Mouse (Mus musculus): ENCODE results near the gene Tagln. TPM values are rescaled to one million over a fixed set of nuclear protein-coding genes. Genes with fewer than 3 reads are reported as not detected.

The Tagln gene
- polyA plus RNA-seq, 1 experiment, result 22.2 TPM

- 63% methylated on average over 11 of the region's 11 CpGs for WGBS
- TF ChIP-seq POLR2A (IDR thresholded peaks at IDR 0.05; ENCODE audit: borderline replicate concordance, control insufficient read depth, low read depth, low read length) (no peak), CTCF (IDR thresholded peaks at IDR 0.05; ENCODE audit: control insufficient read depth, insufficient read depth, low read length) (no peak)
- Histone ChIP-seq H3K4me1 (ENCODE audit: control insufficient read depth, insufficient read depth, low read length) (no peaks in the 10 kb centered on the region), H3K27ac (ENCODE audit: control insufficient read depth, insufficient read depth, low read depth, low read length, poor library complexity) (no peak overlapping the region), H3K4me3 (replicated peaks; ENCODE audit: control insufficient read depth, low read depth, low read length) (no peak overlapping the region)
These were observed 3.1 kb downstream of the Tagln start for GRCm38 (mm10) chr9:45932571-45933415.

GRCm38 (mm10) chr9:45931958-45932357 lies 3.9 kb downstream of the Tagln start:
- no peak overlapping the region for H3K27ac ChIP-seq (ENCODE audit: control insufficient read depth, insufficient read depth, low read depth, low read length, poor library complexity)

GRCm38 (mm10) chr9:45929285-45929684 lies 6.6 kb downstream of the Tagln start:
- WGBS, result 84% methylated on average over 5 of the region's 5 CpGs
- H3K27ac ChIP-seq (ENCODE audit: control insufficient read depth, insufficient read depth, low read depth, low read length, poor library complexity), result no peak overlapping the region
- no peaks in the 10 kb centered on the region for H3K4me1 ChIP-seq (ENCODE audit: control insufficient read depth, insufficient read depth, low read length)
- no peak overlapping the region for H3K4me3 ChIP-seq (replicated peaks; ENCODE audit: control insufficient read depth, low read depth, low read length)
- no peak for TF ChIP-seq CTCF (IDR thresholded peaks at IDR 0.05; ENCODE audit: control insufficient read depth, insufficient read depth, low read length)
- TF ChIP-seq POLR2A (IDR thresholded peaks at IDR 0.05; ENCODE audit: borderline replicate concordance, control insufficient read depth, low read depth, low read length), result no peak

More at GRCm38 (mm10) chr9:45931958-45932357, 3.9 kb downstream of the Tagln start:
- WGBS, result 8% methylated on average over 1 of the region's 1 CpGs
- TF ChIP-seq POLR2A (IDR thresholded peaks at IDR 0.05; ENCODE audit: borderline replicate concordance, control insufficient read depth, low read depth, low read length) (no peak), CTCF (IDR thresholded peaks at IDR 0.05; ENCODE audit: control insufficient read depth, insufficient read depth, low read length) (no peak)
- Histone ChIP-seq H3K4me1 (ENCODE audit: control insufficient read depth, insufficient read depth, low read length) (no peaks in the 10 kb centered on the region), H3K4me3 (replicated peaks; ENCODE audit: control insufficient read depth, low read depth, low read length) (no peak overlapping the region)

- Histone ChIP-seq H3K4me3 (replicated peaks; ENCODE audit: control insufficient read depth, low read depth, low read length) (no peak overlapping the region), H3K27ac (ENCODE audit: control insufficient read depth, insufficient read depth, low read depth, low read length, poor library complexity) (no peak overlapping the region), H3K4me1 (ENCODE audit: control insufficient read depth, insufficient read depth, low read length) (no peaks in the 10 kb centered on the region)
- TF ChIP-seq CTCF (IDR thresholded peaks at IDR 0.05; ENCODE audit: control insufficient read depth, insufficient read depth, low read length) (no peak), POLR2A (IDR thresholded peaks at IDR 0.05; ENCODE audit: borderline replicate concordance, control insufficient read depth, low read depth, low read length) (no peak)
- WGBS, result 73% methylated on average over 1 of the region's 1 CpGs
These were observed 16.0 kb downstream of the Tagln start for GRCm38 (mm10) chr9:45919895-45920294.

GRCm38 (mm10) chr9:45917041-45917934 lies 18.6 kb downstream of the Tagln start:
- no peak overlapping the region for H3K27ac ChIP-seq (ENCODE audit: control insufficient read depth, insufficient read depth, low read depth, low read length, poor library complexity)
- 86% methylated on average over 5 of the region's 5 CpGs for WGBS
- no peak overlapping the region for H3K4me3 ChIP-seq (replicated peaks; ENCODE audit: control insufficient read depth, low read depth, low read length)
- no peak for TF ChIP-seq POLR2A (IDR thresholded peaks at IDR 0.05; ENCODE audit: borderline replicate concordance, control insufficient read depth, low read depth, low read length)
- no peak for TF ChIP-seq CTCF (IDR thresholded peaks at IDR 0.05; ENCODE audit: control insufficient read depth, insufficient read depth, low read length)
- no peaks in the 10 kb centered on the region for H3K4me1 ChIP-seq (ENCODE audit: control insufficient read depth, insufficient read depth, low read length)

- TF ChIP-seq CTCF (IDR thresholded peaks at IDR 0.05; ENCODE audit: control insufficient read depth, insufficient read depth, low read length) (no peak), POLR2A (IDR thresholded peaks at IDR 0.05; ENCODE audit: borderline replicate concordance, control insufficient read depth, low read depth, low read length) (no peak)
- no peak overlapping the region for H3K27ac ChIP-seq (ENCODE audit: control insufficient read depth, insufficient read depth, low read depth, low read length, poor library complexity)
- H3K4me3 ChIP-seq (replicated peaks; ENCODE audit: control insufficient read depth, low read depth, low read length), result no peak overlapping the region
- no peaks in the 10 kb centered on the region for H3K4me1 ChIP-seq (ENCODE audit: control insufficient read depth, insufficient read depth, low read length)
- 79% methylated on average over 2 of the region's 2 CpGs for WGBS
These were observed 20.2 kb downstream of the Tagln start for GRCm38 (mm10) chr9:45915659-45916058.

GRCm38 (mm10) chr9:45911673-45912072 lies 24.2 kb downstream of the Tagln start:
- no peak overlapping the region for H3K27ac ChIP-seq (ENCODE audit: control insufficient read depth, insufficient read depth, low read depth, low read length, poor library complexity)
- WGBS, result 60% methylated on average over 1 of the region's 1 CpGs
- peak; percentile 68 for TF ChIP-seq CTCF (IDR thresholded peaks at IDR 0.05; ENCODE audit: control insufficient read depth, insufficient read depth, low read length)
- no peak for TF ChIP-seq POLR2A (IDR thresholded peaks at IDR 0.05; ENCODE audit: borderline replicate concordance, control insufficient read depth, low read depth, low read length)
- H3K4me3 ChIP-seq (replicated peaks; ENCODE audit: control insufficient read depth, low read depth, low read length), result no peak overlapping the region
- H3K4me1 ChIP-seq (ENCODE audit: control insufficient read depth, insufficient read depth, low read length), result peaks cover 3% of the 10 kb centered on the region

- Histone ChIP-seq H3K27ac (ENCODE audit: control insufficient read depth, insufficient read depth, low read depth, low read length, poor library complexity) (no peak overlapping the region), H3K4me1 (ENCODE audit: control insufficient read depth, insufficient read depth, low read length) (peaks cover 3% of the 10 kb centered on the region), H3K4me3 (replicated peaks; ENCODE audit: control insufficient read depth, low read depth, low read length) (no peak overlapping the region)
- TF ChIP-seq POLR2A (IDR thresholded peaks at IDR 0.05; ENCODE audit: borderline replicate concordance, control insufficient read depth, low read depth, low read length) (no peak), CTCF (IDR thresholded peaks at IDR 0.05; ENCODE audit: control insufficient read depth, insufficient read depth, low read length) (no peak)
- 79% methylated on average over 3 of the region's 3 CpGs for WGBS
These were observed 24.9 kb downstream of the Tagln start for GRCm38 (mm10) chr9:45910995-45911394.

Data from bone marrow, adult 2 months (tissue).